Mouse (Mus musculus): ENCODE results near the gene Sema3g.

Sema3g gene

DNA sequence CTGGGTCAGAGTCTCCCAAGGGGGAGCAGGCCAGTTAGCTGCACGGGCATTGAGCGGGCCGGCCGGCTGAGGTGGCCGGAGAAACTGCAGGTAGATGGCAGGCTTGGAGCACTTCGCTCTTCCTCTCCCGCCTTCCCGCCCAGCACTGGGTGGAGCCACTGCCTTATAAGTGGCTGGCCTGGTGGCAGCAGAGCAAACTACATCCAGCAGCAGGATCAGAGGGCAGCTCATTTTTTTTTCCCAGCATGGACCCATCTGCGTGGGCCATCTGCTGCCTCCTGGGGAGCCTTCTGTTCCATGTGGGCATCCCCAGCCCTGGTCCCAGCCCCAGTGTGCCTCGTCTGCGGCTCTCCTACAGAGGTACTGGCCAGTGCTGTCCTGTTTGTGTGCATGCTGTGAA is at the start of gene Sema3g:
Gene Sema3g (plus strand): TSS at position 195 of the 400 bp plus-strand sequence.
- peak; percentile 46 for DNase-seq (ENCODE audit: low read depth)

DNA sequence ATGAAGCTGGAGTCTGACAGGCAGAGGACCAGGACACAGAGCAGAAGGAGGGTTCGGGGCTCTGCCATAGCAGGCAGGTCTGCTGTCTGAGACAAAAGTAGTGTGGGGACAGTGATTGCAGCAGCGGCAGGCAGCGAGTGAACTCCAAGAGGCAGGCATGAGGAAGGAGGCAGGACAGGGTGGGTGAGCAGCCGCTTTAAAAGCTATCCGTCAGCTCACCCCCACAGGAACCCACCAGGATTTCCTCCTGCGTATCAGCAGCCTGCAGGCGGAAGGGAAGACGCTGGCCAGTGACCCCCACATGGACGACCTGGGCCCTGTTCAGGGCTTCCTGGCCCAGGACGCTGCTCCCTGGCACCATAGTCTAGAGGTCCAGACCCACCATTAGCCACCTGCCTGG is 49.2 kb upstream of the Sema3g start, which contains the start of gene Stab1:
Gene Stab1 (minus strand): TSS at position 217 of the 400 bp plus-strand sequence.
- DNase-seq (ENCODE audit: low read depth): no peak

DNA sequence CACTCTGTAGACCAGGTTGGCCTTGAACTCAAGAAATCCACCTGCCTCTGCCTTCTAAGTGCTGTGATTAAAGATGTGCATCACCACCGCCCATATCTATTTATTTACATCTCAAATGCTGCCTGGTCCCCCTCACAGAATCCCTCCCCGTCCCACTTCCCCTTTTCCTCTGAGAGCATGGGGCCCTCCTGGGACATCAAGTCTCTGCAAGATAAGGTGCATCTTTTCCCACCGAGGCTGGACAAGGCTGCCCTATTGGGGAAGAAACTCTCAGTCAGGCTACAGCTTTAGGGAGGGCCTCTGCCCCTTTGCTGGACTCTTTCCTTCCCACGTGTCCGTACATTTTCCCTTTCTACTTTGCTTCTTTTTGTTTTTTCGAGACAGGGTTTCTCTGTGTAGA is 48.2 kb upstream of the Sema3g start:
- no peak for DNase-seq (ENCODE audit: low read depth)

DNA sequence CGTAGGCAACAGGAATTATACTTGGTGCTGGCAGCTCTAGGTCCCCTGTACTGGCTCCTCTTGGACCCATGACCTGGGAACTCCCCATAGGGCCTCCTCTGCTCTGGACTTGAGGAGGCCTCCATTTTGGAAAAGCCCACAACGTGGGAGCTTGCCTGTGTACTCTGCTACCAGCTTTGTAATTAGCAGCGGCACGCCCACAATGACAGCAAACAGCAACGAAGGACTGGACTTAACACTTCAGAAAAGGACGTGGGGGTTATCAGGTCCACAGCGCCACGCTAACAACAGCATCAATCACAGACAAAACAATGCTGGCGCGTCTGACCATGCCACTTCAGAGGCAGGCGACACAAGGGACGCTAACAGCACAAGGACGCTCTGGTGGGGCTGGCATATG is 46.7 kb upstream of the Sema3g start:
- DNase-seq (ENCODE audit: low read depth): no peak

DNA sequence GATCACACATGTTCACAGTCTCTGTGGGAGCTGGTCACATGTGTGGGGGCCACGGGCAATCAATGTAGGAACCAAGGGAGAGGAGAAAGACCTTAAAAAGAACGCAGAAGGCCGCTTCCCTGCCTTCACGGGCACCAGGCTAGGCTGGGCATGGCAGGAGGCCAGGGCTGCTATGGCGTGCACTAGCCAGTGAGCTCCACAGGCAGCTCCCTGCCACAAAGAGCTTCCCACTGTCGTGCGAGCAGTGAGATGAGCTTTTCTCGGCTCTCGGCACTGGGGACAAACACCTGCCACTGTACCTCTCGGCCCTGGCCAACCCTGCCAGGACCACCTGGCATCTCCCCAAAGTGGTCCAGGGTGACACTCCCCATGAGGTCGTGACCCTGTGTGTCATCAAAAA is 46.3 kb upstream of the Sema3g start:
- no peak for DNase-seq (ENCODE audit: low read depth)

DNA sequence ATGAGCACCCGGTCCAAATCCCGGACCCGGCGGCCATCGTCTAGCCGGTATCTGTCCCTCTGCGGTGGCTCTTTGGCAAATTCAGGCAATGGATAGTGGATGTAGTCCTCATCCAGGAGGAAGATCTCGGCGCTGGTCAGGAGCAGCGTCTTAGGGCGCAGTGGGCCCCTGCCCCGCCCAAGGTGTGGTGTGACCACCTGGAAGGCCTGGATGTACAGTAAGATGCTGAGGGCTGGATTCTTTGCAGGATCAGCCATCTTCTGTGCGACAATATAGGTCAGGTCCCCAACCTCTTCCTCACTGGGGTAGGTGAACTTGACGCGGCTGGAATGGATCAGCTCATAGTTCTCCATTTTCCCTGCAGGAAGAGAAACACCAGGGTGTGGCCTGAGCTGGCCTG is 45.8 kb upstream of the Sema3g start:
- no peak for DNase-seq (ENCODE audit: low read depth)

DNA sequence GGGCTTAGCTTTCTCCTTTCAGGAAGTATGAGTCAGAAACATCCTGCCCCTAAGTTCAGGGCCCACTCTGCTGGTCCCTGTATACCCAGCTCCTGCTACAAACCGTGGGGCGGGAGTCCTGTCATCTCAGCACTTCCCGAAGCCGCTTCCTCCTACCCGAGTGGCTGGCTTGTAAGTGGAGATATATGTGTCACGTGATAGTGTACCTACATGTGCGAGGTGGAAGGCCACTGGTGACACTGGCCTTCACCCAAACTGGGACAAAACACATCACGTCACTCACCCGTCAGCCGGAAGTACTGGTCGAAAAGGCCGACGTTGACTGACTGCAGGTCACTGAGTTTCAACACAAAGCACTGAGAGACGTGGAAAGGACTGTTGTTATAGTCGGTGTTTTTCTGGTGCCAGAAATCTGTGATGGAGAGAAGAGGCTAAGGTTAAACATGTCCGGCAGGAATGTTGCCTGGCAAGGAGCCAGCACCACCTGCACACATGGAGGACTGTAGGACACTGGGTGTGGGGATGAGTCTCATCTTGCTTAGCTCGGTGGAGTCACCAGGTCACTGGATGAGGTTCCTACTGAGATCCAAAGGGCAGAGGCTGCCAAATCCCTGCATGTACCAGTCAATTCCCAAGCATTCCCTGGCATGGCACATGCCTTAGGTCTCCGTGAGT is 44.7 kb upstream of the Sema3g start:
- DNase-seq (ENCODE audit: low read depth): no peak

DNA sequence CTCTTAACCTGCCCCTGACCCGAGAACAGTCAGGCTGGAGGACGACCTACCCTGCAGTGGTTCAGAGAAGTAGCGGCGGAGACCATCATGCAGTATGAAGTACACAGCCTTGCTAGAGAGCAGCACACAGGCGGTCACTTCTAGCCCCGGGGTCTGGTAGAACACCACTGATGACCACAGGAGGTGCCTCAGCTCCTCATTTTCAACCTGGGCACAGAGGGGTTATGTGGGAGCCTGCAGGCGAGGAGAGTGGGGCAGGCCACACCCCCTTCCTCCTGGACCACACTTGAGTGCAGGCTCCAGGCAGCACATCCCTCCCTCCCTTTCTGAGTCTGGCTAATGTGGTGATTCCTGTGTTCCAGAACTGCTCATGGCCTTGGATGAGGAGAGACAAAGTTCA is 44.1 kb upstream of the Sema3g start:
- DNase-seq (ENCODE audit: low read depth): no peak

DNA sequence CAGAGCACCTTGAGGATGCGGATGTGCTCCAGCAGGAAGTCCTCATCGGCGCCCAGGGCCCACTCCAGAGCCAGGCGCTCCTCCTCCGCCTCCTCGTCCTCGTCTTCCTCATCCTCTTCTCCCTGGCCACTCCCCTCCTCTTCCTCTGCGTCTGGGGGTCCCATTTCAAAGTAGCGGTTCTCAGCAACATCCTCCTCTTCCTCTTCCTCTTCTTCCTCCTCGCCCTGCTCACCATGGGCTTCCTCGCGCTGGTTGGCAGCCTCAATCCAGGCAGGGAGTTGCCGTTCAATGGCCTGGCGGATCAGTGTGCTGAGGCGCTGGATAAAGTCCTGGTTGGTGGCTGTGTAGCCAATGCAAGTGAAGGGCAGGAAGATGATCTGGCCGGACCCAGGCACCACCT is 40.4 kb upstream of the Sema3g start:
- DNase-seq (ENCODE audit: low read depth): no peak

DNA sequence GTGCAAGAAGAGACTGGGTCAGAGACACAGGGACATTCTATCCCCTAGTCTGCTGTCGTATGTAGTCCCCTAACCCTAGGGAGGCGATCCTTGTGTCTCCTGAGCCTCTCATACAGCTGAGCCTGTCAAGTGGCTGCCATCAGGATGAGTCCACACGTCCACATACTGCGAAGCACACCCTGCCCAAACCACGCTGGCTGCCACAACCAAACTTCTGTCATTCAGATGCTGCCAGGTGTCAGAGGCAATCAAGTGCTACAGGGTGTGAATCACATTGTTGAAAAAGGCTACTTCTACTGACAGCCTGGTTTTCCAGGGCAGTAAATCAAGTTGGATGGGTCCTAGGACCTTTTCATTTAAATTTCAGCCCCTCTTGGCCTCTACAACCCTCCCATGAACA is 39.9 kb upstream of the Sema3g start:
- DNase-seq (ENCODE audit: low read depth): no peak

DNA sequence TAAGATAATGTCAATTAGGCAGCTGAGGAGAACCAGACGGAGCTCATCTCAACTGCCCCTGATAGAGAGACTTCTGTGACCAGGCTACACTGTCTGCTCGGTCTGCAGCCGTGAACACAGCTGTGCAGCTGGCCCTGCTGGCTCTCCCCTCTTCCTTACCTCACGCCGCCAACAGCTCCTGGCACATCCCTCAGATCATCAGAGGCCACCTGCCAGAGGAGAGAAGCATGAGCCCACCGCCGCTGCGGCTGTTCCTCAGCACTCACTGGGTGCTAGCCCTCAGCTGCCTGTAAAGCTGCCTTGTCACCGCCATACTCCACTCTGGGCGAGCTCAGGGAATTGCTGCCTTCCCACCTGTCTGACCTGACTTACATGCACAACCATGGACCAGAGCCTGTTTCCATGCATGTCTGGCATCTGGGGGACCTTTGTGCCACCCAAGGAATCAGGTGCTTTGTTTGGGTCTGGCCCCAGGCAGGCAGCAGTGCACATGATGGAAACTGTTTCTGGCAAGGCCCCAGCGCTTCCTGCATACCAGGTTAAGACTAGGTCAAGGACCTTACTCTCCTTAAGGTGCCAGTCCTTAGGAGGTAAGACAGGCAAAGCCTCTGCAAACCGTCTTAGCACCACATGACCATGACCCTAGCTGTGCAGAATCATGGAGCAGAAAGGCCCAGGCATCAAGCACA is 37.8 kb upstream of the Sema3g start:
- no peak for DNase-seq (ENCODE audit: low read depth)

DNA sequence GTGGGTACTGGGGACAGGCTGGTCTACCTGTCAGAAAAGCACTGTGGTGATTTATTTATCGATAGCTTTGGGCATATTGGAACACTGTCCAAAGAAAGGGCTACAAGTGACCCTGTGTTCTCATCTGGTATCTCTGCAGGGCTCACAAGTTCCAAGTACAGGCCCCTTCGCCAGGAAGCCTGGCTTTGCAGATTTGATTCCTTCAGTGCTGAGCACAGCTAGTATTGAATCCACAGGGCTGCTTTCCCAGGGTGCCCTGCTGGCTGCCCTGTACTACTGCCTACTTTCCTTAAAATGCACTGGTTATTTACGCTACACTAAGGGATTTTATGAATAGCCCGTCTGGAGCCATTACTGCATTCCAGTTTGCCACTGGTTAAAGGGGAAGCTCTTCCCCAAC is 36.1 kb upstream of the Sema3g start:
- no peak for DNase-seq (ENCODE audit: low read depth)

DNA sequence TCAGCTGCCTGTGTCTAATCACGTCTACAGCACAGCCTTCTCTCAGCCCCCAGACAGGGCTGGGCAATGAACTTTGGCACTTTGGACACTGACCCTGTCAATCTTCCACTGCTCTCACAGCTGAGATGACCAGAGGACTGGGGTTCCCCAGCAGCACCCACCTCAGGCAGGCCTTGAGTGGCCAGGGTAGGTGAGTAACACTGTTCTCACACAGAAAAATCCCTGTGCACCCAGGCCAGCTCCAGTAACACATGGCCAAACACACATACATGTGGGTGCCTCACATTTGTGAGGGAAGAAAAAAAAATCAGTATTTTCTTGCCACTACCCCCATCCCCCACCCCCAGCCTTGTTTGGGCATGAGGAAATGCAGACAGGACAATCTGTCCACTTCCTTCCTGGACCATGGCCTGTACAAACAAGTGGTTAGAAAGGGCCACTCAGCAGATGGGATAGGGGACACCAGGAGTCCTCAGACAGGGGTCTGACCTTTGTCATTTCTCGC is 34.8 kb upstream of the Sema3g start:
- DNase-seq (ENCODE audit: low read depth): no peak

DNA sequence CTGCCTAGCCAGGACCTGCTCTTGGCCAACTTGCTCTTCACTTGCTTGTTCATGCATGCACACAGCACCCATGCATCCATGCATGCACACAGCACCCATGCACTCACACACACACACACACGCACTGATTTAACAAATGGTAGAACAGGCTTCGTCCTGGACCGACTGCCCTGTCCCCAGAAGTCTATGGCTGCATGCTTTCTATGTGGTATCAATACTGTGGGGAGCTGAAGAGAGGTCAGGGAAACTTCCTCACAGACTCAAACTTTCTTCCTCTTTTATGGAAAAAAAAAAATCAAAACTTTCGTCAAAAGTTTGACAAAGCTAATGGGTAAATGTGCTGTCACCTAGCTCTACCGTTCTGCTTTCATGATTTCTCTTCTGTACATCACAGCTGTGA is 34.1 kb upstream of the Sema3g start:
- no peak for DNase-seq (ENCODE audit: low read depth)

DNA sequence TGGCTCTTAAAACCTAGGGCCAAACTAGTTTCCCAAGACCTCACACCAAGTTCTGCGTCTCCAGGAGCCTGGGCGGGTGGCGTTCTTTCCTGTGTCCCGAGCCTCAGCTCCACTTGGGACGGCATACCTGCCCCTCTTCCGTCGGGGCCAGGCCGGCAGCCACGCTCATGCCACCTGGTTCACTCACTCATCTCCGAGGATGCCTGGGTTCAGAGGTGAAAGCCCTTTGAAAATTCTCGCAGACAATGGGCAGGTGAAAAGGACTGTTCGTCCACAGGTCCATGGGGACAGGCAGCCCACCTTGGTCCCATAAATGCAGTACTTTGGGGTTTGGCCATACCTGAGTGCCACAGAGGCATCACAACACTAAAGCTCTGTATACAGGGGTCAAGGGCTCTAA is 33.5 kb upstream of the Sema3g start:
- no peak for DNase-seq (ENCODE audit: low read depth)

DNA sequence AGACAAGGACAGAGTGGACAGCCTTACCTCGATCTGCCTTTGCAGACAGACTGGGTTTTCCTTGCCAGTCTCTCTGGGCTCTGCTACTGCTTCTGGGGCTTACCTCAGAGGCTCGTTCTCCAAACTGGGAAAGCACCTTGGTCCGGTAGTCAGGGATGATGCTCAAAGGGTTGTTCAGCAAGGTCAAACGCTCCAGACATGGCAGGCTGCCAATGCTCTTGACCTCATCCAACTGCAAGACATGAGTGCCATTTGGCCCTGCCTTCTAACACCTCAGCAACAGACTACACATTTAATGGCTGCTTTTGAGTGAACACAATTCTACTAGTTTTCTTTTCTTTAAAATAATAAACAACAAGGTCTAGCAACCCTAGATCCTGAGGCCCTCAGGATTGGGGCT is 31.0 kb upstream of the Sema3g start:
- DNase-seq (ENCODE audit: low read depth): no peak

DNA sequence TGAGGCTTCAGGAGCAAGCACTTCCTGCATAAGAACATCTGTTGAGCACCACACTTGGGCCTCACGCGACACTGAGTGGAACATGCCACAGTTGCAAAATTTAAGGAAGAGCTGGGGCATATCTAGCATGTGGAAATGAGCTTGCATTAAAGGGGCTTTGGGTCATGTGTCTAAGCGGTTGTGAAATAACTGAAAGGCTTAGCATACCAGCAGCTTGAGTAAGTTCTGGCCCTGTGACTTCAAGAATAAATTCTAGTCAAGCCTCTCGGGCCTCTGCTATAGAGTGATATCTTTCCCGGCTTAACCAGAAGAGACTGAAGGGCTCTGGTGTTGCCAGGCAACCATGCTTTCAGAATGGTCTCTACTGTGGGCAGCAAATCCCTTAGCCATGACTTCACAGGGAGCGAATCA is 28.9 kb upstream of the Sema3g start:
- no peak for DNase-seq (ENCODE audit: low read depth)

DNA sequence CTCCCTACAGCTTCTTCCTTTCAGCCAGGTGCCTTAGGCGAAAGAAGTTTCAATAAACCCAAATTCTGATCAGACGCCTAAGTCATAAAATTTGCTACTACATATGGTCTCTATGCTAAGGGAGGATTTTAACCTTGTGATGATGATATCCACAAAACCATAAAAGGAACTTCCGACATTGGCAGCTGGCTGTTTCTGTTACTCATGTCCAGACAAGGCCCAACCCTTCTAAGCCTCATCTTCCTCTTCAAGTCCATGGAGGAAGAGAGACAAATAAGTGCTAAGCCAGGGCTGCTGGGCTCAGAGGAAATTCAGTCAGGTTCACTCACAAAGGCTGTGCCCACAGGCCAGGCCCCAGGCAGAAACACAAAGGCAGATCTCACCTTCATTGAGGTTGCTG is 28.3 kb upstream of the Sema3g start:
- DNase-seq (ENCODE audit: low read depth): no peak

DNA sequence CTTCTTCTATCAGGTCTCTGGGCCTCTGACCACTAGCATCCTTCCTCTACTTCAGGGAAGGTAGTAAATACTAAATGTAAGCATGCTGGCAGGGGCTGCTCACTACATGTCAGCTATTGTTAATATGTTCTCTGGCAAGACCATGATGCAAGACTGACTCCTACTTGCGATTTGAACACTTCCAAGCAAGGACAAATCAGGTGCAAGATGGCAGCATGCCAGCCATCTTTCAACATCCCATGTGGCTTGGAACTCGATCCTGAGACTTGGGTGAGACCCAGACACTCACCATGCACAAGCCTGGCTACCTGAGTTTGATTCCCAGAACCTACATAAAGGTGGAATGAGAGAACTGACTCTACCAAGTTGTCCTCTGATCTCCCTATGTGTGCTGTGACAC is 25.7 kb upstream of the Sema3g start:
- DNase-seq (ENCODE audit: low read depth): no peak

DNA sequence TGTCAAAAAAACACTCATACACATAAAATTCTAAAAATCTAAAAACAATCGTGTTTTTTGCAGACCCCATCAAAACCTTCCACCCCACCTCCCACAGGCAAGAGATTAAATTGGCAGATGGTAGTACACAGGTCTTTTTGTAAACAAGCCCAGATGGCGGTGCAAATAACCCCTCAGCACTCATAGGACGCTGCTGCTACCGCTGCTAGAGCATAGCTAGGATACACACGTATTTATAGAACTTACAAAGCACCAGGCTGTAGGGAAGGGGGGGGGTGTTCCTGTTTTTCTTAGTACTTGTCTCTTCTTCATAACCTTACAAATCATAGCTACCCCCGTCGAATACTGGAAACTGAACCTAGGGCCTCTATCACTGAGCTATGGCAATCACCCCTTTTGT is 23.9 kb upstream of the Sema3g start:
- no peak for DNase-seq (ENCODE audit: low read depth)

DNA sequence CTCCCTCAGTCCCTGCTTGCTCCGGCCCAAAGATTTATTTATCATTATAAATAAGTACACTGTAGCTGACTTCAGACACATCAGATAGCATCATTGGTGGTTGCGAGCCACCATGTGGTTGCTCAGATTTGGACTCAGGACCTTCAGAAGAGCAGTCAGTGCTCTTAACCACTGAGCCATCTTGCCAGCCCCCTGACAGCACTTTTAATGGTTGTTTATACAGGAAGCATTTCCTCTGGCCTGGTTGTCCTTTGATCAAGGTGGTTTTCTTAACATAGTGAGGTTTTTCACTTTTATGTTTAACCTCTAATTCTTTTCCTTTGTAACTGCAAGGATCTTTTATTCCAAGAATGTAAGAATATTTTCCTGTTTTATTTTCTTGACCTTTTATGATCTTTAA is 23.2 kb upstream of the Sema3g start:
- peak; percentile 56 for DNase-seq (ENCODE audit: low read depth)

DNA sequence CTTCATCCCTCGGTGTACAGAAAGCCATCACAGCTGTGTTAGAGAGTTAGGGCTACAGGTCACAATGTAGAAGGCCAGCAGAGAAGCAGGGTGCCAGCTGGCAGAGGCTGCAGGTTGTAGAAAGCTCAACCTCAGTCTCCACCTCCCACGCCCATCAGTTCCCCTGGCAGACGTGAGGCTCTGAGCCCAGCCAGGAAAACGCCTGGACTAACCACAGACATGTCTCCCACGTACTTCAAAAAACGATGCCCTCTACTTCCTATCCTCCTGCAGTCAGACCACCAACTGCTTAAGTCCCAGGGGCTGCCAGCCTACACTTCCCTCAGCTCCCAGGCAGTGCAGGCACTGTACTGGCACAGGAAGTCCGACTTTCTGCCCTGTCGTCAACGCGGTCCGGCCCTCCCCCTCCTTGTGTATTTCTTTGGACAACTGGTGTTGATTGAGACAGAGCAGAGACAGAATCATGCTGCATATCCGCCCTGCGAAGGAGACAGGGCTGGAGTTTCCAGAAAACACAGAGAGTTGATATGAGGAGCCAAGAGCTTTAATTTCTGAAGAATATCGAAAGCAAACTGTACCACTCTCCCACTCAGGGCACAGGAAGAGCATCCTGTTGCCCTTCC is 22.7 kb upstream of the Sema3g start:
- peak; percentile 67 for DNase-seq (ENCODE audit: low read depth)

DNA sequence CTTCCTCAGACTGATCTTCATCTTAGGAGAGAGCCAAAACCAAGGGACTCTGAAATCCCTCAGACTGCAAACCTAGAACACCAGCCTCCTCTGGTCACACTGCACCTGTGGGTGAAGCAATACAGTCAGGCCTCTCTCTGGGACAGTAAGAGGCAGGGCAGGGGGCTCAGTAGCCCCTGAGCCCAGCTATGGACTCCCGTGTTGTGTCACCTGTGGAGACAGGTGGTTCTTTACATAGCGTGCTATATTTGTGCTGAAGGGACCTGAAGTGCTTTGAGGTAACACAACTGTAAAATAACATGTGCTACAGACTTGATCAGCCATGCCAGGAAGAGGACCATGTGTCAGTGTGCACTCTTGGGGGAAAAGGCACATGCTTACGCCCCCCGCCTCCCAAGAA is 22.1 kb upstream of the Sema3g start:
- DNase-seq (ENCODE audit: low read depth): no peak

Data from induced T-regulatory cell, adult 2 months (primary cell).